Mouse (Mus musculus) heart, embryonic 13.5 days (tissue): ENCODE measurements around the gene Lrrc8e. TPM values are rescaled to one million over a fixed set of nuclear protein-coding genes. Genes with fewer than 3 reads are reported as not detected.

ENCODE experiments used
- ATAC-seq: fragments of 200-750 bp; cut with Nextera tagmentation; 2 replicates; pipeline ENCODE4 v1.8.0; 2017; ENCODE audit warnings: moderate TSS enrichment; ENCODE audit not compliant: insufficient number of reproducible peaks, low FRiP score, low TSS enrichment; ENCODE audit errors: extremely low read depth
- H3K27ac ChIP-seq: fragments of 300-500 bp; sonication (generic); replicated peaks from 2 replicates; pipeline ENCODE4 v1.5.1; 2015; ENCODE audit warnings: moderate library complexity, mild to moderate bottlenecking, inconsistent platforms
- H3K27me3 ChIP-seq: fragments of 300-500 bp; sonication (generic); replicated peaks from 2 replicates; pipeline ENCODE4 v1.6.1; 2015; ENCODE audit warnings: mild to moderate bottlenecking, inconsistent platforms
- H3K36me3 ChIP-seq: fragments of 300-500 bp; sonication (generic); 2 replicates; pipeline ENCODE4 v1.6.1; 2015; ENCODE audit warnings: mild to moderate bottlenecking, inconsistent platforms
- H3K4me1 ChIP-seq: fragments of 300-500 bp; sonication (generic); 2 replicates; pipeline ENCODE4 v1.6.1; 2015; ENCODE audit warnings: inconsistent platforms
- H3K4me2 ChIP-seq: fragments of 300-500 bp; sonication (generic); 2 replicates; pipeline ENCODE4 v1.6.1; 2015; ENCODE audit warnings: inconsistent platforms, mild to moderate bottlenecking, moderate library complexity
- H3K4me3 ChIP-seq: fragments of 300-500 bp; sonication (generic); 2 replicates; pipeline ENCODE4 v1.5.1; 2015; ENCODE audit warnings: moderate library complexity, mild to moderate bottlenecking, inconsistent platforms
- H3K9ac ChIP-seq: fragments of 300-500 bp; sonication (generic); 2 replicates; pipeline ENCODE4 v1.6.1; 2015; ENCODE audit warnings: inconsistent platforms, mild to moderate bottlenecking, moderate library complexity
- H3K9me3 ChIP-seq: fragments of 300-500 bp; sonication (generic); 2 replicates; pipeline ENCODE4 v1.6.1; 2016; ENCODE audit warnings: inconsistent platforms
- WGBS: fragments of 180-500 bp; shearing (Covaris S2); methylation state at CpG from one replicate; pipeline ENCODE4 v1.1.7; 2015; ENCODE audit warnings: mixed read lengths; 5-methylcytosine and 5-hydroxymethylcytosine counted together
- polyA plus RNA-seq: library from polyadenylated mRNA; unstranded; fragments of >200 nt; fragmentation: Nextera tagmentation; extraction: Ambion mirVana; gene quantifications from 2 replicates; pipeline ENCODE4 v1.2.1, GENCODE M21; 2015

The Lrrc8e gene
- 0.06 TPM in 1 of 2 replicates, not detected in the other for polyA plus RNA-seq

DNA sequence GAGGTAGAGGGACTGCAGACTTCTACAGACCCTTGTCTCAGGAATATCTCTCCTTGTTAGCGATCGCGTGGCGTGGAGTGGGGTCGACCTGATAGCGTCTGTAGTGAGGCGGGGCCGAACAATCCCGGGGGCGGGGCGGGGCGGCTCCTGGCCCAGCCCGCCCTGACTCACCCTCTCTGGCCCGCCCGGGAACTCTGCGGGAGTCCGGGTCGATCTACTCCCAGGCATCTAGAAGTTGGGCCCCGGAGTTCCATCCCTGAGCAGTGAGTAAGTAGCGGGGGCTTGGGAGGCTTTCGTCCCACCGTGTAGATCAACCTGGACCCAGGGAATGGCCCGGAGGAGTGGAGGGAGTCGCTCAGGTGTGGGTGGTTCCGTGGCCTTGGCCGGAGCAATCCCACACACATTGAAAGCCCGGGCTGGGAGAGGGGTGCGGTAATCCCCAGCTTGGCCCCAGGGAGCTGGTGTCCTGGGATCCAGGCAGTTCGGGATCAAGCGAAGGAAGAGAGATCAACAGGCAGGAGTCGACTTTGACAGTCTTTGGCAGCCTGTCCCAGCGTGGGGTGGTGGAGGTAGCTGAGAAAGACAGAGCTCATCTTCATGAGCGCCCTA is at the start of gene Lrrc8e:
Gene Lrrc8e (plus strand): TSS at position 89 of the 609 bp plus-strand sequence.
- H3K36me3 ChIP-seq: no peaks in the 10 kb centered on the region
- peaks cover 69% of the 10 kb centered on the region for H3K27me3 ChIP-seq
- H3K4me1 ChIP-seq: peaks cover 14% of the 10 kb centered on the region
- peak within 1 kb of the TSS; percentile 70 for H3K9ac ChIP-seq
- no peaks in the 10 kb centered on the region for H3K9me3 ChIP-seq
- H3K4me2 ChIP-seq: peak within 1 kb of the TSS; percentile 65
- H3K4me3 ChIP-seq: peak within 1 kb of the TSS; percentile 39
- no peak for ATAC-seq
- H3K27ac ChIP-seq: no peak within 1 kb of the TSS
- WGBS: 3% methylated on average over 33 of the region's 33 CpGs

DNA sequence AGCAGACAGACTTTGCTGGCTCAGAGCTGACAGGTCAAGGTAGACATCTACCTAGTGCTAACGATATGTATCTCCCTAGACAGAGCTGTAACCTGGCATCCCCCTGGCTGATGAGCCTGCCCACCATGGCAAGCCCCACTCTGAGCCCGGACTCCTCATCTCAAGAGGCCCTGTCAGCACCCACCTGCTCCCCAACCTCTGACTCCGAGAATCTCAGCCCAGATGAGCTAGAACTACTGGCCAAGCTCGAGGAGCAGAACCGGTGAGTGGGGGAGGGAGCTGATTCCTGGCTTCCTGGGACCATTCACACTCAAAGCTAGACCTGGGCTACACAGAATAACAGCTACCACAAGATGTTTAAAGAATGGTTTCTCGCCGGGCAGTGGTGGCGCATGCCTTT is 43.2 kb upstream of the Lrrc8e start:
- H3K36me3 ChIP-seq: peaks cover 50% of the 10 kb centered on the region
- H3K4me1 ChIP-seq: no peaks in the 10 kb centered on the region
- no peaks in the 10 kb centered on the region for H3K27me3 ChIP-seq
- 67% methylated on average over 8 of the region's 8 CpGs for WGBS
- no peak for ATAC-seq
- H3K9me3 ChIP-seq: no peaks in the 10 kb centered on the region
- H3K4me3 ChIP-seq: no peak overlapping the region
- H3K9ac ChIP-seq: no peak overlapping the region
- no peak overlapping the region for H3K4me2 ChIP-seq
- H3K27ac ChIP-seq: no peak overlapping the region

DNA sequence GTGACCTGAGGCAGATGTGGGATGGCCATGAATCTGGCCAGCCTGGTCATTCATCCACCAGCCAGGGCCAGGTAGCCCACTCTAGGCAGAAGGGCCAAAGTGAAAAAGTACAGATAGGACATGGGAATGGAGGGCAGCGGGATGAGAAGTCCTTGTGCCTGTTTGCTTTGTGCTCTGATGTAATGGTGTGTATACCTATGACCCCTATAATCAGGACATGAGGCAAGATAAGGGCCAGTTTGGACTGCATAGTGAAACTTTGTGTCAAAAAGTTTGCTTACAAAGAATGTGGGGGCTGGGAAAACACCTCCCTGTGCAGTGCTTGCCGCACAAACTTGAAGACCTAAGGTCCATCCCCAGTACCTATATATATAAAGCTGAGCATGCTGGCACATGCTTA is 40.5 kb upstream of the Lrrc8e start:
- Histone ChIP-seq H3K27ac (no peak overlapping the region), H3K9me3 (no peaks in the 10 kb centered on the region), H3K27me3 (no peaks in the 10 kb centered on the region), H3K4me3 (no peak overlapping the region), H3K9ac (no peak overlapping the region), H3K36me3 (peaks cover 57% of the 10 kb centered on the region), H3K4me1 (0 out of 2 replicates have a peak, but pooled peaks cover 5% of the 10 kb centered on the region), H3K4me2 (no peak overlapping the region)
- 91% methylated on average over 2 of the region's 2 CpGs for WGBS
- no peak for ATAC-seq

DNA sequence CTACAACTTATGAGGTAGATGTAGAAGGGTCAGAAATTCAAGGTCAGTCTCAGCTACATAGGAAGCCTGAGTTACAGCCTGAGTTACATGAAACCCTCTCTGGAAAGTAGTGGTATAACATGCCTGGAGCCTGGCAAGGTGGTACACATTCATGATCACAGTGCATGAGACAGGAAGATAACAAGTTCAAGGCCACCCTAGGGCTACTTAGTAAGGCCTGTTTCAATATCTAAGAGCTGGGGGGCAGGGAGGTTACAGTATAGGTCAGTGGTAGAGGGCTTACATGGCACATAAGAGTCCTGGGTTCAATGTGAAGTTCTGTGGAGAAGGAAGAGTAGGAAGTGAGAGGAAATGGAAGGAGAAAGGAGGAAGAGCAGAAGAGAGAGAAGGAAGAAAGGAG is 38.0 kb upstream of the Lrrc8e start:
- H3K27me3 ChIP-seq: no peaks in the 10 kb centered on the region
- no peaks in the 10 kb centered on the region for H3K9me3 ChIP-seq
- H3K27ac ChIP-seq: no peak overlapping the region
- peaks cover 11% of the 10 kb centered on the region; the same call in 1 of the 2 replicates for H3K4me1 ChIP-seq
- peaks cover 57% of the 10 kb centered on the region for H3K36me3 ChIP-seq
- H3K4me3 ChIP-seq: no peak overlapping the region
- no peak for ATAC-seq
- H3K4me2 ChIP-seq: no peak overlapping the region
- 0 out of 2 replicates have a peak overlapping the region, but pooled peaks have one; percentile 5 for H3K9ac ChIP-seq

DNA sequence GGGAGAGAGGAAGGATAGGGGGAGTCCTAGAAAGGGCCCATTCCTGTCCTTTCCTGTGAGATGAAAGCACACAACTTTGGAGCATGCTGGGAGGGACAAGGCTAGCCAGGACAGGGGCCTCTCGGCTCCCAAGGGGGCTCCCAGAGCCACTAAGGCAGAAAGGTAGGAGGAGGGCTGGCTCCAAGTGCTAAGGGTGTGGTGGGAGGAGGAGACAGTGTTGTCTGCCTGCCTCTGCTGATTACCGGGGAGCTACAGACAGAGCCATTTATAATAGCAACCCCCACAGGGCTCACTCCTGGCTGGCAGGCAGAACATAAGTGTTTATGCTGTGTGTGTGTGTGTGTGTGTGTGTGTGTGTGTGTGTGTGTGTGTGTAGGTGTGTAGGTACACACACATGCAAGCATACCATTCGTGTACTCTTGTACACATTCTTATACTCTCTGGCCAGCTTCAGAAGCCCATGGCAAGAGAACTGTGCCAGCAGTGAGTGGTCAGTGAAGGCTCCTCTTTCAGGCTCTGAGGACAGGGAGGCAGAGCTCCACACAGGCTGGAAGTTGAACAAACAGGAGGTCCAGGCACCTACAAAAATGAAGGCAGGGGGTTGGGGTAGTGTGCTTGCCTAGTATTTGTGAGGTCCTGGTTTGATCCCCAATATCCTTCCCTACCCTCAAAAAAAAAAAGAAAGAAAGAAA is 37.5 kb upstream of the Lrrc8e start:
- H3K9ac ChIP-seq: 0 out of 2 replicates have a peak overlapping the region, but pooled peaks have one; percentile 5
- no peak for ATAC-seq
- WGBS: 31% methylated on average over 3 of the region's 3 CpGs

DNA sequence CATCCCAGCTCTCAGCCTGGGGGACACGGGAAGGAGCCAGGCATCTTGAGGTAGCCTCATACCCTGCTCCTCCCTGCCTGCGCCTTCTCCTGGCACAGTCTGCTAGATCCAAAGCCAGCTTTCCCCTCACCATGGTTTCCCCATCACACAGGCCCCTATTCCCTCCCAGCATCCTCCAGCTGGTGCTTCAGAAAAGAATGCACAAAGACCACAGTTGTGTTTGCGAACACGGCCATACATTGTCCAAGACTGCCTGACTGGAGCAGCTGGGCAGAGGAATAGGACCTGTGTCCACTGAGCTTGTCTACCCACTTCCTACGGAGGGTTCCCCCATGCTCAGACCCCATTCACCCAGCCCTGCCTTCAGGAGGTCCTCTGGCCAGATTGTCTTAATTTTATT is 34.3 kb upstream of the Lrrc8e start:
- peaks cover 11% of the 10 kb centered on the region; the same call in 1 of the 2 replicates for H3K4me1 ChIP-seq
- 65% methylated on average over 5 of the region's 5 CpGs for WGBS
- no peak overlapping the region for H3K4me3 ChIP-seq
- H3K36me3 ChIP-seq: peaks cover 28% of the 10 kb centered on the region
- H3K27me3 ChIP-seq: no peaks in the 10 kb centered on the region; the same call in 1 of the 2 replicates
- H3K4me2 ChIP-seq: no peak overlapping the region
- ATAC-seq: no peak
- H3K9me3 ChIP-seq: no peaks in the 10 kb centered on the region
- H3K9ac ChIP-seq: no peak overlapping the region
- no peak overlapping the region for H3K27ac ChIP-seq

More for the DNA sequence above, 37.5 kb upstream of the Lrrc8e start:
- Histone ChIP-seq H3K4me3 (no peak overlapping the region), H3K36me3 (peaks cover 53% of the 10 kb centered on the region), H3K27me3 (no peaks in the 10 kb centered on the region; the same call in 1 of the 2 replicates), H3K4me2 (no peak overlapping the region), H3K9me3 (no peaks in the 10 kb centered on the region), H3K4me1 (peaks cover 11% of the 10 kb centered on the region; the same call in 1 of the 2 replicates), H3K27ac (no peak overlapping the region; the same call in 1 of the 2 replicates)

DNA sequence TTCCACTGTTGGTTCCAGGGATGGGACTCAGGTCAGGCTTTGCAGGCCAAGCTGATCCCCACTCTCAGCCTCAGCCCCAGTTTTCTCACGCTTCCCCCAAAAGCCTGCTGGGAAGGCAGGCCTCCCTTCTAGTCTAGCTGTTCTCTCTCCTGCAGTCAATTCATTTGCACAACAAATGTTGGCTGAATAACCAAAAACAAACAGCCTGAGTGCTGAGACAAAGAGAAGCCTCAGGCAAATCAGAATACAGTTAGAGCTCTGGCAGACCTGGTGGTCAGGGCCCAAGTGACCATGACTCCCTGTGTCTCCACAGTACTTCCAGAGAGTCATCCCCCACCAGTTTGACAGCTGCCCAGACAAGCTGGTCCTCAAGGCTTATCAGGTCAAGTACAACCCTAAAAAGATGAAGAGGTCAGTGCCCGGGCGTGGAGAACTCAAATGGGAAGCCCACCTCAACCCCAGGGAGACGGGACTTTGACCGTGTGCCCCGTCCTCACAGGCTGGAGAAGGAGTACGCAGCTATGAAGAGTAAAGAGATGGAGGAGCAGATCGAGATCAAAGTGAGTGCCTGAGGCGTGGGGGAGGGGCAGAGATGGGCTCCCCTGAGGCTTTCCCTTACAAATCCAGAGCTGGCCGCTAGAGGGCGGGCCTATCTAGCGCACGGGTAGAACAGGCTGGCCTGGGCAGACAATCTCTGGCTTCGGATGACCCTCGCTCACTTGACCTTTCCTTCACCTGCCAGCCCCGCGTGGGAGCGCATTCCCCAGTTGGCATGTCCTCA is 33.6 kb upstream of the Lrrc8e start:
- H3K27ac ChIP-seq: no peak overlapping the region
- H3K27me3 ChIP-seq: no peaks in the 10 kb centered on the region; the same call in 1 of the 2 replicates
- H3K4me1 ChIP-seq: peaks cover 11% of the 10 kb centered on the region; the same call in 1 of the 2 replicates
- 0 out of 2 replicates have a peak, but pooled peaks have one; percentile 39 for ATAC-seq
- H3K36me3 ChIP-seq: peaks cover 25% of the 10 kb centered on the region
- no peaks in the 10 kb centered on the region for H3K9me3 ChIP-seq
- peak overlapping the region; percentile 48 for H3K9ac ChIP-seq
- H3K4me3 ChIP-seq: no peak overlapping the region
- WGBS: 8% methylated on average over 18 of the region's 18 CpGs
- H3K4me2 ChIP-seq: peak overlapping the region; percentile 41

DNA sequence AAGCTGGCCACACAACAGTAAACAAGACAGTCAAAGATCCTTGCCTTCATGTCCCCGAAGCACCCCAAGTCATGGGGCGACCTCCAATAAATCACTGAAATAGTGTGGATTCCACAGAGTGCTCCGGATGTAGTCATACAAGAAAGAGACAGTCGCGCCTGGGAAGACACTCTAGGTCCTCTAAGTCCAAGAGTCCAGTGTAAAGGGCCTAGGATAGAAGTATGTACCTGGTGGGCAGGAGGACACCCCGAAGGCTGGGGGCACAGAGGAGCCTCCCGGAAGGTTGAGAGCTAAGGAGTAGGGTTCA is 33.1 kb upstream of the Lrrc8e start:
- Histone ChIP-seq H3K27ac (no peak overlapping the region), H3K4me3 (no peak overlapping the region), H3K27me3 (no peaks in the 10 kb centered on the region; the same call in 1 of the 2 replicates), H3K4me1 (peaks cover 11% of the 10 kb centered on the region; the same call in 1 of the 2 replicates), H3K4me2 (peak overlapping the region; percentile 41), H3K9me3 (no peaks in the 10 kb centered on the region), H3K9ac (peak overlapping the region; percentile 48), H3K36me3 (peaks cover 20% of the 10 kb centered on the region)
- 44% methylated on average over 7 of the region's 7 CpGs for WGBS
- no peak for ATAC-seq

DNA sequence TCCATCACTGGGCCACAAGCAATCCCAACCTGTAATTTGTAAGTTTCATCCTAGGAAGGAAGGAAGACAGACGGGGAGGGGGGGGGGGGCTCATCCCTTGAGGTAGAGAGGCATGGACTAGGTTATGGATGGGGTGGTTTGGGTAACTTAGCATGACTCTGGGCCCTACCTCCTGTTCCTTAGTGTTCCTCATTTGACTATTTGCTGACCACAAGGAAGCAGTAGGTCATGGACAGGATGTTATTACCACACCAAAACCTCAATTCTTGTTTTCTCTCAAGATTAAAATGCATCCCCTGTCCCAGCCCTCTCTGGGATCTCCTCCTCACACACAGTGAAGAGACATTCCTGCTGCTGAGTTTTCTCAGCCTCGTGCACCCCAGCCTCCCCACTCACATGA is 25.3 kb upstream of the Lrrc8e start:
- H3K9ac ChIP-seq: no peak overlapping the region
- no peaks in the 10 kb centered on the region for H3K9me3 ChIP-seq
- H3K27me3 ChIP-seq: peaks cover 39% of the 10 kb centered on the region
- H3K4me3 ChIP-seq: no peak overlapping the region
- peaks cover 11% of the 10 kb centered on the region for H3K4me1 ChIP-seq
- H3K36me3 ChIP-seq: peaks cover 11% of the 10 kb centered on the region
- H3K4me2 ChIP-seq: no peak overlapping the region
- ATAC-seq: no peak
- WGBS: 42% methylated on average over 2 of the region's 2 CpGs
- H3K27ac ChIP-seq: no peak overlapping the region

DNA sequence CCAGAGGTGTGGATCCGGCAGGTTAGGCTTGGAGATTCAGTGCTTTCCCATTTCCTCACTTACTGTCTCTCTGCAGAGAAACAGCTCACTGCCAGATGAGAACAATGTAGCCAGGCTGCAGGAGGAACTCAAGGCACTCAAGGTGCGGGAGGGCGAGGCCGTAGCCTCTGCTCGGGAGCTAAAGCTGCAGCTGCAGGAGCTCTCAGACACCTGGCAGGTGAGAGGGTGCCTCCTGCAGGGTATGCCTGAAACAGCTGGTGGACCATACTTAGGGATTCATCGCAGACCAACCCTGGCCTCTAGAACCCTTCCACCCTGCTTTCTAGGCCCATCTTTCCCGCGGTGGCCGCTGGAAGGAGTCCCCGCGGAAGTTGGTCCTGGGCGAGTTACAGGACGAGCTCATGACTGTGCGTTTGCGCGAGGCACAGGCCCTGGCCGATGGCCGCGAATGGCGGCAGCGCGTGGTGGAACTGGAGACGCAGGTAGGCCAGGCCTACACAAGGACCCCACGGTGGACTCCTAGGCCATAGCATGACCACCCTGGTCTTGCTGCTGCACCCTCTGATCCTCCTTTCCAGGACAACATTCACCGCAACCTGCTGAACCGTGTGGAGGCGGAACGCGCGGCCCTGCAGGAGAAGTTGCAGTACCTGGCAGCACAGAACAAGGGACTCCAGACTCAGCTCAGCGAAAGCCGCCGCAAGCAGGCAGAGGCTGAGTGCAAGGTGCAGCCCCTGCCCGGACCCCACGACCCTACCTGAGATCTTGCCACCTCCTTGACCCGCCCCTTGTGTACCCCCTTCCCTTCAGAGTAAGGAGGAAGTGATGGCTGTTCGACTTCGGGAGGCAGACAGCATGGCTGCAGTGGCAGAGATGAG is 21.1 kb upstream of the Lrrc8e start:
- Histone ChIP-seq H3K4me1 (peaks cover 18% of the 10 kb centered on the region), H3K9ac (peak overlapping the region; percentile 68), H3K36me3 (peaks cover 9% of the 10 kb centered on the region), H3K4me2 (peak overlapping the region; percentile 65), H3K9me3 (no peaks in the 10 kb centered on the region), H3K27me3 (peaks cover 68% of the 10 kb centered on the region), H3K27ac (no peak overlapping the region), H3K4me3 (peak overlapping the region; percentile 38)
- 21% methylated on average over 38 of the region's 38 CpGs for WGBS
- ATAC-seq: no peak
